Mouse (Mus musculus) myocyte (in vitro differentiated cells): ENCODE measurements around the gene Ifna1. TPM values are rescaled to one million over a fixed set of nuclear protein-coding genes. Genes with fewer than 3 reads are reported as not detected.

ENCODE experiments used
- H3K27me3 ChIP-seq: one replicate; pipeline ENCODE4 v1.6.1; 2011; ENCODE audit not compliant: control insufficient read depth, insufficient read depth, insufficient read length
- H3K36me3 ChIP-seq: one replicate; pipeline ENCODE4 v1.6.1; 2011; ENCODE audit not compliant: control insufficient read depth, insufficient read depth
- H3K4me2 ChIP-seq: one replicate; pipeline ENCODE4 v1.6.1; 2011; ENCODE audit warnings: low read depth, control low read depth
- H3K4me3 ChIP-seq: one replicate; pipeline ENCODE4 v1.5.1; 2011; ENCODE audit warnings: mild to moderate bottlenecking, control low read depth, moderate library complexity
- H3K79me2 ChIP-seq: one replicate; pipeline ENCODE4 v1.6.1; 2011; ENCODE audit not compliant: control insufficient read depth, insufficient read depth
- H3ac ChIP-seq: one replicate; pipeline ENCODE4 v1.6.1; 2011; ENCODE audit not compliant: control insufficient read depth, insufficient read length
- CEBPB ChIP-seq: IDR thresholded peaks from 2 replicates; pipeline ENCODE4 v1.6.1; 2011; ENCODE audit warnings: mild to moderate bottlenecking, moderate library complexity; ENCODE audit not compliant: poor library complexity, insufficient read depth, severe bottlenecking
- E2F4 ChIP-seq: IDR thresholded peaks from one replicate; pipeline ENCODE4 v1.6.1; 2011; ENCODE audit warnings: mild to moderate bottlenecking, control low read depth, moderate library complexity; ENCODE audit not compliant: insufficient read depth
- MAX ChIP-seq: IDR thresholded peaks from one replicate; pipeline ENCODE4 v1.6.1; 2011; ENCODE audit warnings: low read depth, mild to moderate bottlenecking, control low read depth
- MYOD1 ChIP-seq, 3 experiments: IDR thresholded peaks; one replicate each; pipeline ENCODE4 v1.6.1; 2011; ENCODE audit warnings: control low read depth in 2 of 3, low read depth in 2 of 3, mild to moderate bottlenecking in 2 of 3, moderate library complexity in 1 of 3; ENCODE audit not compliant: insufficient read length in 2 of 3, control insufficient read depth in 1 of 3
- MYOG ChIP-seq, 3 experiments: IDR thresholded peaks; one replicate each; pipeline ENCODE4 v1.6.1; 2011; ENCODE audit warnings: control low read depth in 2 of 3, low read depth in 2 of 3, mild to moderate bottlenecking in 2 of 3; ENCODE audit not compliant: insufficient read length in 2 of 3, control insufficient read depth in 1 of 3, insufficient read depth in 1 of 3
- POLR2A ChIP-seq: IDR thresholded peaks from one replicate; pipeline ENCODE4 v1.6.1; 2011; ENCODE audit warnings: low read depth, mild to moderate bottlenecking, control low read depth, moderate library complexity; ENCODE audit not compliant: insufficient read length
- POLR2AphosphoS2 ChIP-seq: IDR thresholded peaks from one replicate; pipeline ENCODE4 v1.6.1; 2011; ENCODE audit warnings: low read depth, control low read depth; ENCODE audit not compliant: insufficient read length
- REST ChIP-seq: IDR thresholded peaks from one replicate; pipeline ENCODE4 v1.6.1; 2011; ENCODE audit warnings: mild to moderate bottlenecking, control low read depth, moderate library complexity; ENCODE audit not compliant: insufficient read depth, insufficient read length
- SRF ChIP-seq: IDR thresholded peaks from one replicate; pipeline ENCODE4 v1.6.1; 2011; ENCODE audit warnings: low read depth; ENCODE audit not compliant: control insufficient read depth, insufficient read length
- TCF12 ChIP-seq: IDR thresholded peaks from one replicate; pipeline ENCODE4 v1.6.1; 2011; ENCODE audit warnings: mild to moderate bottlenecking, control low read depth; ENCODE audit not compliant: poor library complexity, insufficient read depth, severe bottlenecking
- TCF3 ChIP-seq: IDR thresholded peaks from one replicate; pipeline ENCODE4 v1.6.1; 2011; ENCODE audit warnings: low read depth, control low read depth; ENCODE audit not compliant: insufficient read length
- USF1 ChIP-seq: IDR thresholded peaks from one replicate; pipeline ENCODE4 v1.6.1; 2011; ENCODE audit warnings: low read depth, mild to moderate bottlenecking, control low read depth, moderate library complexity
- polyA plus RNA-seq: library from polyadenylated mRNA; unstranded; fragments of >200 nt; fragmentation: generic; extraction: Trizol; gene quantifications from one replicate; pipeline ENCODE4 v1.2.1, GENCODE M21; 2012; ENCODE audit warnings: missing spikeins

The Ifna1 gene
- polyA plus RNA-seq, 1 experiment, result not detected

- Histone ChIP-seq H3ac (no peak within 1 kb of the TSS), H3K36me3 (no peaks in the 10 kb centered on the region), H3K27me3 (no peaks in the 10 kb centered on the region), H3K4me2 (no peak within 1 kb of the TSS), H3K4me3 (no peak within 1 kb of the TSS), H3K79me2 (no peaks in the 10 kb centered on the region)
- no peak for TF ChIP-seq USF1
- TF ChIP-seq MYOD1 (IDR thresholded peaks at IDR 0.05; ENCODE audit: control insufficient read depth in 1 of 3, insufficient read length in 2 of 3, low read depth in 2 of 3), result no peak
- TF ChIP-seq E2F4, result no peak
- no peak for TF ChIP-seq TCF12
- TF ChIP-seq TCF3, result no peak
- no peak for TF ChIP-seq SRF
- no peak for TF ChIP-seq POLR2A
- TF ChIP-seq REST, result no peak
- TF ChIP-seq CEBPB, result no peak
- TF ChIP-seq MYOG (IDR thresholded peaks at IDR 0.05; ENCODE audit: control insufficient read depth in 1 of 3, insufficient read depth in 1 of 3, insufficient read length in 2 of 3, low read depth in 2 of 3), result no peak
- no peak for TF ChIP-seq MAX
- TF ChIP-seq POLR2AphosphoS2, result no peak
These were observed 30.2 kb downstream of the Ifna1 start, which contains the start of gene Ifne for GRCm38 (mm10) chr4:88880101-88880500. Gene Ifne, minus strand, starts transcription at chr4:88880201.

GRCm38 (mm10) chr4:88888236-88888635 is 38.3 kb downstream of the Ifna1 start:
- Histone ChIP-seq H3ac (no peak overlapping the region), H3K4me3 (no peak overlapping the region), H3K4me2 (no peak overlapping the region), H3K27me3 (no peaks in the 10 kb centered on the region), H3K79me2 (no peaks in the 10 kb centered on the region), H3K36me3 (no peaks in the 10 kb centered on the region)
- no peak for TF ChIP-seq SRF
- TF ChIP-seq USF1, result no peak
- no peak for TF ChIP-seq MAX
- no peak for TF ChIP-seq MYOD1 (IDR thresholded peaks at IDR 0.05; ENCODE audit: control insufficient read depth in 1 of 3, insufficient read length in 2 of 3, low read depth in 2 of 3)
- TF ChIP-seq POLR2AphosphoS2, result no peak
- TF ChIP-seq REST, result no peak
- TF ChIP-seq E2F4, result no peak
- TF ChIP-seq POLR2A, result no peak
- no peak for TF ChIP-seq CEBPB
- TF ChIP-seq TCF12, result no peak
- no peak for TF ChIP-seq TCF3
- TF ChIP-seq MYOG (IDR thresholded peaks at IDR 0.05; ENCODE audit: control insufficient read depth in 1 of 3, insufficient read depth in 1 of 3, insufficient read length in 2 of 3, low read depth in 2 of 3), result no peak

GRCm38 (mm10) chr4:88893201-88893754 is 43.4 kb downstream of the Ifna1 start:
- TF ChIP-seq MYOD1 (IDR thresholded peaks at IDR 0.05; ENCODE audit: control insufficient read depth in 1 of 3, insufficient read length in 2 of 3, low read depth in 2 of 3) (no peak), MAX (no peak), POLR2A (no peak), E2F4 (no peak), TCF3 (no peak), POLR2AphosphoS2 (no peak), REST (no peak), USF1 (no peak), MYOG (IDR thresholded peaks at IDR 0.05; ENCODE audit: control insufficient read depth in 1 of 3, insufficient read depth in 1 of 3, insufficient read length in 2 of 3, low read depth in 2 of 3) (no peak), TCF12 (no peak), CEBPB (no peak), SRF (no peak)
- no peaks in the 10 kb centered on the region for H3K79me2 ChIP-seq
- H3K4me2 ChIP-seq, result no peak overlapping the region

More at GRCm38 (mm10) chr4:88893201-88893754, 43.4 kb downstream of the Ifna1 start:
- H3K27me3 ChIP-seq, result no peaks in the 10 kb centered on the region
- no peak overlapping the region for H3K4me3 ChIP-seq
- no peaks in the 10 kb centered on the region for H3K36me3 ChIP-seq
- no peak overlapping the region for H3ac ChIP-seq

Other genes starting within 250 kb of the Ifna1 start
- gene Ifna12, start 246.7 kb upstream of the Ifna1 start, polyA plus RNA-seq, result not detected
- gene C87499, start 215.7 kb upstream of the Ifna1 start, polyA plus RNA-seq, result not detected
- not detected for gene Ifna13, start 205.6 kb upstream of the Ifna1 start, polyA plus RNA-seq
- not detected for gene Ifna16, start 173.2 kb upstream of the Ifna1 start, polyA plus RNA-seq
- not detected for gene Ifna2, start 166.2 kb upstream of the Ifna1 start, polyA plus RNA-seq
- gene Ifnab, start 158.7 kb upstream of the Ifna1 start, polyA plus RNA-seq, result not detected
- 2.0 TPM for gene Gm26566, start 128.3 kb upstream of the Ifna1 start, polyA plus RNA-seq
- 12.0 TPM for gene Klhl9, start 127.6 kb upstream of the Ifna1 start, polyA plus RNA-seq
- not detected for gene Gm13271, start 95.2 kb upstream of the Ifna1 start, polyA plus RNA-seq
- gene Gm13283, start 90.0 kb upstream of the Ifna1 start, polyA plus RNA-seq, result not detected
- 1.0 TPM for gene Gm13290, start 76.3 kb upstream of the Ifna1 start, polyA plus RNA-seq
- not detected for gene Gm13289, start 73.2 kb upstream of the Ifna1 start, polyA plus RNA-seq
- 0.19 TPM for gene Gm13272, start 70.2 kb upstream of the Ifna1 start, polyA plus RNA-seq
- not detected for gene Ifnz, start 68.0 kb upstream of the Ifna1 start, polyA plus RNA-seq
- gene Gm13276, start 64.4 kb upstream of the Ifna1 start, polyA plus RNA-seq, result 0.73 TPM
- not detected for gene Gm13277, start 61.5 kb upstream of the Ifna1 start, polyA plus RNA-seq
- gene Gm13278, start 58.5 kb upstream of the Ifna1 start, polyA plus RNA-seq, result not detected
- gene Gm13275, start 55.6 kb upstream of the Ifna1 start, polyA plus RNA-seq, result 0.35 TPM
- not detected for gene Gm13279, start 52.7 kb upstream of the Ifna1 start, polyA plus RNA-seq
- not detected for gene Gm13285, start 50.4 kb upstream of the Ifna1 start, polyA plus RNA-seq
- gene Gm13287, start 46.8 kb upstream of the Ifna1 start, polyA plus RNA-seq, result 0.35 TPM
- 0.14 TPM for gene Gm13288, start 44.6 kb upstream of the Ifna1 start, polyA plus RNA-seq
- gene Ifna7, start 33.9 kb upstream of the Ifna1 start, polyA plus RNA-seq, result not detected
- gene Ifna11, start 30.1 kb upstream of the Ifna1 start, polyA plus RNA-seq, result not detected
- not detected for gene Ifna6, start 22.7 kb upstream of the Ifna1 start, polyA plus RNA-seq
- not detected for gene Ifna5, start 14.6 kb upstream of the Ifna1 start, polyA plus RNA-seq
- not detected for gene Ifna4, start 8.2 kb upstream of the Ifna1 start, polyA plus RNA-seq
- gene Ifne, start 30.1 kb downstream of the Ifna1 start, polyA plus RNA-seq, result not detected